Mouse (Mus musculus) layer of hippocampus, adult 8-10 months (tissue): ENCODE measurements around the gene Hist1h2ao. TPM values are rescaled to one million over a fixed set of nuclear protein-coding genes. Genes with fewer than 3 reads are reported as not detected.
"Not testable (repeated sequence)": the region's sequence is repeated elsewhere in the genome, so short reads cannot be mapped to it uniquely, and the experiment has no call there.

ENCODE experiments used
- DNase-seq, 2 experiments: peaks; one replicate each; pipeline ENCODE4 v3.0.0; 2022; ENCODE audit warnings: low spot score in 2 of 2
- microRNA-seq, 2 experiments: library from miRNA; unstranded; fragments of <30 nt; microRNA quantifications; one replicate each; pipeline ENCODE4 v1.2.0; 2022
- total RNA-seq, 4 experiments: library from RNA; stranded (reverse); gene quantifications; 2 replicates each; pipeline ENCODE4 v1.2.4; 2022

Gene Hist1h2ao
- total RNA-seq, 4 experiments from 2014 or later, result 5.0 to 27.3 (median 17.8) TPM

DNA sequence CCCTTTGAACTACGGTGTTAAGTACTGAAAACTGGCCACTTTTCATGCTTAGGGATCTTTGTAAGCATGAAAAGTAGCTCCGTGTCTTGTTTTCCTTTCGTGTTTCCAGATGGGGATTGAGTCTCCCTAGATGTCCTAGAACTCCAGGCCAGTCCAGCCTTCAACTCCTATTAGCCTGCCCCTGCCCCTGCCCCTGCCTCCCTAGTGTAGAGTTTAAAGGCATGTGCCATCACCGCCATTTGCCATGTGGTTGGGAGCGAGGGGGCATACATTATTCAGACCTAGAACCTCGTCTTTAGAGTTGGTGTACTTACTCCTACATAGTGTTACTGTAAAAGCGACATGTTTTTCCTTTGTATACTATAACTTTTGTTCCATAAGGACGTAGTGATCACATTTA is 809 bp downstream of the Hist1h2ao start:
- DNase-seq, result not testable (repeated sequence)

- peak; percentile 33 to 50 for DNase-seq
Measured at GRCm38 (mm10) chr13:21811539-21811938, 1.3 kb downstream of the Hist1h2ao start, which contains the start of gene Hist1h4m. Gene Hist1h4m, plus strand, starts transcription at chr13:21811746.

DNA sequence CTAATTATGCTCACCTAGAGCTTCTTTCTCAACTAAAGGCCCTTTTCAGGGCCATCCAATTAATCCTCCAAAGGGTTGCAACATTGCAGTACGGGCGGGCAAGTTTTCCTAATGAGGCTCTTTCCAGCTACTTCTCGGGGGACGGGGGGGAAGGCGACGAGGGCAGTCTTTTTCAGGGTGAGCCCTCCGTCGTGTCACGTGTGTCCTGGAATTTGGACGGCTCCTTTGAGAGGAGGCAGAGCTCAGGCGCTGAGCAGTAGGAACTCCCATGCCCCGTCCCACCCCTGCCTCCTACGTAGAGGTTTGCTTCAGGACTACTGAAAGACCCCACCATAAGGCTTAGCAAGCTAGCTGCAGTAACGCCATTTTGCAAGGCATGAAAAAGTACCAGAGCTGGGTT is 1.8 kb downstream of the Hist1h2ao start:
- not testable (repeated sequence) for DNase-seq

GRCm38 (mm10) chr13:21820082-21820890 is 10.0 kb downstream of the Hist1h2ao start:
- DNase-seq, result not testable (repeated sequence)

- no peak for DNase-seq
Measured at GRCm38 (mm10) chr13:21828511-21828910, 18.2 kb downstream of the Hist1h2ao start.

DNA sequence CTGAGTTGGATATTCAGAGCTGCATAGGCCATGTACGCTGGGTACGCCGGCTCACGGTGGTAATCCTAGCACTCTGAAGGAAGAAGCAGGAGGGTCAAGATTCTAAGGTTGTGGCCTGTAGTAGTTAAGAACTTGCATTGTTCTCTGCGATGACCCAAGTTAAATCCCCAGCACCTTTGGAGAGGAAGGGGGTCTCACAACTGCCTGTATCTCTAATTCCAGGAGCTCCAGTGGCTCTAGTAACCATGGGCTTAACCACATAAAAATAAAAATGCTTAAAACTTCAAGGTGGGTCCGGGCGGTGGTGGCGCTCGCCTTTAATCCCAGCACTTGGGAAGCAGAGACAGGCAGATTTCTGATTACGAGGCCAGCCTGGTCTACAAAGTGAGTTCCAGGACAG is 20.1 kb downstream of the Hist1h2ao start:
- no peak for DNase-seq

- peak; percentile 27 to 38 for DNase-seq
Measured at GRCm38 (mm10) chr13:21831418-21832394, 21.4 kb downstream of the Hist1h2ao start, which contains the start of gene Hist1h4n. Gene Hist1h4n, minus strand, starts transcription at chr13:21832196.

DNA sequence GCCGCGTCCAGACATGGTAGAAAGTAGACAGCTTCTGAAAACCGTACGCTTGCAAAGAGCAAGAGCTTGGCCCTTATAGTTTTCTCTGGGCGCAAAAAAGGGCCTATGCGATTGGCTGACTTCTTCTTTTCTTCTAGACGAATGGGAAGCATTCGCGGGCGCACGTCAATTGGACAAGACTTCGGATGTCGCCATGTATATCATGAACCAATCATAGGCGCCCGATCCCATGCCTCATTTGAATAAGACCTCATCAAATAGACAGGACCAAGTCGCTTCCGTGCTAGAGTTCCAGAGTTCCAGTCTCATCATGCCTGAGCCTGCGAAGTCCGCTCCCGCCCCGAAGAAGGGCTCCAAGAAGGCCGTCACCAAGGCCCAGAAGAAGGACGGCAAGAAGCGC is 23.2 kb downstream of the Hist1h2ao start, which contains the start of the genes Hist1h2ap and Hist1h2br:
Gene Hist1h2ap, minus strand, starts transcription at position 47 of the 400 bp plus-strand sequence.
Gene Hist1h2br, plus strand, starts transcription at position 283 of the 400 bp plus-strand sequence.
- DNase-seq, result not testable (repeated sequence)

DNA sequence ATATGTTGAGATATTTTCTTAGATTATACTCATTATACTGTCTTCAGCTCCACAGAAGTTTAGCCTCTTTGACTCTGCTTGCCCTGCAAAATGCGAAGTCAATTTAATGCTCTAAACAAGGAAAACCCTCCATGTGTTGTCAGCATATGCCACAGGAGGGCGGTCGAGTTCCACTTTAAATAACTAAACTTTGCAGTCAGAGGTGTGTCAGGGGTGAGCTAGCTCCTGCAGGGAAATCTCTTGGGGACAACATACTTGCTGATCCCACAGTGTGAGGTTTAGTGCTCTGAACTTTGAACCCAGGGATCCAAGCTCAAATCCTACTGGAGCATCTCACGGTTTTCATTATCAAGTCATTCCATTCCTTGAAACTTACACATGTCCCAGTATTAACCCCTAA is 30.2 kb downstream of the Hist1h2ao start:
- DNase-seq, result not testable (repeated sequence)

DNA sequence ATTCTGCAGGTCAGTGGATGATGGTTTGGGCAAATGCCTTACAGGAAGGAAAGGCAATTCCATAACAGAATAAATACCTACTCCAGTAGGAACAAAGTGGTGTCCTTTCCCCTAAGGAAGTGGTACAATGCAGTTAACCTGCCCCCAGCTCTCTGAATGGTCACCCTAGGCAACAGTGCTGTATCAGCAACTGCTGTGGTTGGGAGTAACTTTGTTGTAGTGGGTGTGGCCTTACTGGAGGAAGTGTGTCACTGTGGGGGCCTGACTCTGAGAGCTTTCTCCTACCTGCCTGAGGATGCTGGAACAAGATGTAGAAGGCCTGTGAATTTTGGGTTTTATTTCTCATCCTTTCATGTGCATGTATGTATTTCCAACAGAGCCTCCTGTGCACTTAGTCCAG is 36.1 kb downstream of the Hist1h2ao start:
- not testable (repeated sequence) for DNase-seq

- peak in 1 of 2 experiments; percentile 11 for DNase-seq
Measured at GRCm38 (mm10) chr13:21847883-21848282, 37.6 kb downstream of the Hist1h2ao start.

GRCm38 (mm10) chr13:21850696-21851095 is 40.4 kb downstream of the Hist1h2ao start:
- not testable (repeated sequence) for DNase-seq

DNA sequence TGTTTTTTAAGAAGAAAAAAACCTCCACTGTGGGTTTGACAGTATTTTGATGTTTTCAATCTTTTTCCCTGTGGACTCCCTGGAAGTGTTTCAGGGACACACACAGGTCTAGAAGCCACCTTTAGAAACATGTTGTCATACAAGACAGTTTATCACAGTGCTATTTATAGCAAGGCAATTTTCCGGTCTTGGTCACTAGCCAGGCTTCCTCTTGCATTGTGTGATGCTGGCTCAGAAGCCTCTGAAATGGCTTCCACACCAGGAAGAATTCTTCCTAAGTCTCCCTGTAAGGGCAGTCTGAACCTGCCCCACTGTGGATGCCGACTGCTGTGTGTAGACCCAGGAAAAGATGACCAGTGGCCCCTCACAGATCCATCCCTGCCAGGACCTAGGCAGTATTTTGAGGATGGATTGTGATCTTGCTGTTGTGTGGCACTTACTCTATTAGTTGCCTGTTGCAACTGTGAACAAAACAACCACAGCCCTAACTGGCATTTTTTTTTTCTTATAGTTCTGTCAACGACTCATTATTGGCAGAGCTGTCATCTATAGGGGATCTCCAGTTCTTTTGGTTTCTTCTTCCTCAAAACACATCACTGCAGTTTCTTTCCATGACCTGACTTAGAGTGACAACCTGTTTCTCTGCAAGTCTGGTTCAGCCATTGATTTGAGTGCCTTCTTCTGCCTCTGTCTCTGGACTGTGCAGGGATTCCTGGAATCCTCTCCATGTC is 42.1 kb downstream of the Hist1h2ao start:
- no peak for DNase-seq

DNA sequence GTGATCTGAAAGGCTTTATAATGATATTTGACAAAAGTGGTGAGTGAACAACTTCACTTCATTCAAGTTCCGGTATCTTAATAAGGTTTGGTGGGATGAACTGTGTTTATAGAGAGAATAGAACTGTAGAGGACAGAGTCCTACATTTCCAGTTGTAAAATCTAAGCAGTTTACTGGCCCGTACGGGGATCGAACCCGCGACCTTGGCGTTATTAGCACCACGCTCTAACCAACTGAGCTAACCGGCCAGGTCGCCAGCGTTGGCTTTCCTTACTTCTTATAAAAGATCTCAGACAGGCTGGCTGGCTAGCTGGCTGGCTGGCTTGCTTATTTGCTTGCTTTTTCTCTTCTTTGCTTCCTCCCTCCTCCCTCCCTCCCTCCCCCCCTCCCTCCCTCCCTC is 44.9 kb downstream of the Hist1h2ao start:
- peak; percentile 71 to 93 for DNase-seq

GRCm38 (mm10) chr13:21855698-21856162 is 45.5 kb downstream of the Hist1h2ao start:
- DNase-seq, result peak; percentile 37 to 40

Small RNA genes within 50 kb of the gene (microRNA-seq; reads per million reads assigned to microRNA genes)
- gene Gm19658 (0 reads per million in 2 experiments), gene Gm44346 (0 reads per million in 2 experiments), gene Gm44466 (0 reads per million in 2 experiments)

Other genes starting within 250 kb of the Hist1h2ao start
- not detected for gene Olfr1364, start 228.7 kb upstream of the Hist1h2ao start, total RNA-seq
- gene Olfr1362, start 196.4 kb upstream of the Hist1h2ao start, total RNA-seq, result not detected
- gene Olfr11, start 167.9 kb upstream of the Hist1h2ao start, total RNA-seq, result not detected
- gene Olfr1361, start 147.1 kb upstream of the Hist1h2ao start, total RNA-seq, result not detected
- gene Olfr1360, start 133.1 kb upstream of the Hist1h2ao start, total RNA-seq, result not detected
- gene Olfr1359, start 112.4 kb upstream of the Hist1h2ao start, total RNA-seq, result not detected
- gene Hist1h2bl, start 94.3 kb upstream of the Hist1h2ao start, total RNA-seq, result 10 to 100 TPM; 10.8 to 28.3 (median 22.4) TPM
- 10 to 100 TPM in 2 of 4 experiments, 1 to 10 TPM in 2; 8.1 to 36.7 (median 16.0) TPM for gene Hist1h2ai, start 94.0 kb upstream of the Hist1h2ao start, total RNA-seq
- 10 to 100 TPM; 30.3 to 49.1 (median 42.8) TPM for gene Hist1h3h, start 92.8 kb upstream of the Hist1h2ao start, total RNA-seq
- 1 to 10 TPM; 2.8 to 4.8 (median 3.2) TPM for gene Hist1h2bm, start 88.4 kb upstream of the Hist1h2ao start, total RNA-seq
- 10 to 100 TPM; 11.6 to 17.1 (median 13.7) TPM for gene Hist1h4j, start 75.4 kb upstream of the Hist1h2ao start, total RNA-seq
- gene Hist1h4k, start 60.0 kb upstream of the Hist1h2ao start, total RNA-seq, result 100 to 1,000 TPM; 228 to 277 (median 247) TPM
- 10 to 100 TPM in 2 of 4 experiments, 1 to 10 TPM in 2; 8.7 to 11.4 (median 9.8) TPM for gene Hist1h2ak, start 56.6 kb upstream of the Hist1h2ao start, total RNA-seq
- gene Hist1h2bn, start 56.3 kb upstream of the Hist1h2ao start, total RNA-seq, result 1 to 10 TPM in 3 of 4 experiments, not detected in 1; 6.6 to 9.1 (median 8.4) TPM
- gene Hist1h1b, start 29.8 kb upstream of the Hist1h2ao start, total RNA-seq, result 1 to 10 TPM; 3.8 to 6.5 (median 5.9) TPM
- gene Hist1h3i, start 27.1 kb upstream of the Hist1h2ao start, total RNA-seq, result 10 to 100 TPM; 32.9 to 72.6 (median 47.3) TPM
- gene Hist1h2an, start 23.2 kb upstream of the Hist1h2ao start, total RNA-seq, result 1 to 10 TPM in 1 of 4 experiments, not detected in 3; 3.2 TPM
- gene Hist1h2bp, start 23.0 kb upstream of the Hist1h2ao start, total RNA-seq, result 10 to 100 TPM in 1 of 4 experiments, 1 to 10 TPM in 3; 3.1 to 11.6 (median 5.9) TPM
- 10 to 100 TPM; 26.8 to 44.1 (median 30.6) TPM for gene Hist1h2bq, start 268 bp upstream of the Hist1h2ao start, total RNA-seq
- gene Hist1h4m, start 1.3 kb downstream of the Hist1h2ao start, total RNA-seq, result 100 to 1,000 TPM; 180 to 291 (median 231) TPM
- gene Hist1h4n, start 21.7 kb downstream of the Hist1h2ao start, total RNA-seq, result 10 to 100 TPM in 3 of 4 experiments, not detected in 1; 11.4 to 41.9 (median 29.6) TPM
- 10 to 100 TPM in 2 of 4 experiments, not detected in 2; 10.6 to 18.9 TPM for gene Hist1h2ap, start 23.0 kb downstream of the Hist1h2ao start, total RNA-seq
- 10 to 100 TPM; 26.6 to 44.1 (median 30.3) TPM for gene Hist1h2br, start 23.3 kb downstream of the Hist1h2ao start, total RNA-seq
- gene Zfp184, start 134.6 kb downstream of the Hist1h2ao start, total RNA-seq, result 1 to 10 TPM; 1.9 to 4.5 (median 2.9) TPM
- gene Pom121l2, start 170.7 kb downstream of the Hist1h2ao start, total RNA-seq, result not detected
- gene Prss16, start 199.3 kb downstream of the Hist1h2ao start, total RNA-seq, result under 1 TPM; 0.29 to 0.84 (median 0.56) TPM
- 10 to 100 TPM in 3 of 4 experiments, 1 to 10 TPM in 1; 6.5 to 26.2 (median 15.2) TPM for gene Hist1h2ah, start 225.1 kb downstream of the Hist1h2ao start, total RNA-seq
- 10 to 100 TPM; 10.4 to 18.1 (median 16.5) TPM for gene Hist1h2bk, start 225.4 kb downstream of the Hist1h2ao start, total RNA-seq
- gene Hist1h4i, start 230.9 kb downstream of the Hist1h2ao start, total RNA-seq, result 10 to 100 TPM; 55.1 to 70.7 (median 60.0) TPM
- 10 to 100 TPM in 2 of 4 experiments, 1 to 10 TPM in 2; 8.2 to 12.2 (median 10.1) TPM for gene Hist1h2ag, start 232.5 kb downstream of the Hist1h2ao start, total RNA-seq
- 10 to 100 TPM; 10.8 to 15.9 (median 12.1) TPM for gene Hist1h2bj, start 232.7 kb downstream of the Hist1h2ao start, total RNA-seq